Mouse (Mus musculus) limb, embryonic 11.5 days (tissue): ENCODE measurements around the gene 1700003E16Rik. TPM values are rescaled to one million over a fixed set of nuclear protein-coding genes. Genes with fewer than 3 reads are reported as not detected.

Experiments
- ATAC-seq: fragments of 200-750 bp; cut with Nextera tagmentation; 2 replicates; pipeline ENCODE4 v1.8.0; 2017; ENCODE audit warnings: low read depth; ENCODE audit not compliant: insufficient number of reproducible peaks, low FRiP score, low TSS enrichment
- DNase-seq: peaks from one replicate; pipeline ENCODE4 v3.0.0-alpha.2; 2015; ENCODE audit warnings: low spot score
- H3K27ac ChIP-seq: fragments of 300-500 bp; sonication (generic); replicated peaks from 2 replicates; pipeline ENCODE4 v1.5.1; 2014; ENCODE audit warnings: low read depth, mild to moderate bottlenecking, low read length
- H3K27me3 ChIP-seq: fragments of 300-500 bp; sonication (generic); 2 replicates; pipeline ENCODE4 v1.6.1; 2014; ENCODE audit warnings: mild to moderate bottlenecking, low read length, mixed read lengths; ENCODE audit not compliant: control insufficient read depth, insufficient read depth
- H3K36me3 ChIP-seq: fragments of 300-500 bp; sonication (generic); 2 replicates; pipeline ENCODE4 v1.6.1; 2014; ENCODE audit warnings: mild to moderate bottlenecking, low read length, moderate library complexity, mixed read lengths; ENCODE audit not compliant: control insufficient read depth, insufficient read depth
- H3K4me1 ChIP-seq: fragments of 300-500 bp; sonication (generic); 2 replicates; pipeline ENCODE4 v1.6.1; 2014; ENCODE audit warnings: low read length, mixed read lengths; ENCODE audit not compliant: control insufficient read depth, insufficient read depth
- H3K4me2 ChIP-seq: fragments of 300-500 bp; sonication (generic); 2 replicates; pipeline ENCODE4 v1.6.1; 2014; ENCODE audit warnings: low read depth, mild to moderate bottlenecking, moderate library complexity; ENCODE audit not compliant: severe bottlenecking
- H3K4me3 ChIP-seq: fragments of 300-500 bp; sonication (generic); 2 replicates; pipeline ENCODE4 v1.5.1; 2014; ENCODE audit warnings: low read depth, low read length
- H3K9ac ChIP-seq: fragments of 300-500 bp; sonication (generic); 2 replicates; pipeline ENCODE4 v1.6.1; 2014; ENCODE audit warnings: mild to moderate bottlenecking, low read length
- H3K9me3 ChIP-seq: fragments of 300-500 bp; sonication (generic); 2 replicates; pipeline ENCODE4 v1.6.1; 2016; ENCODE audit warnings: low read length; ENCODE audit not compliant: control insufficient read depth
- WGBS: fragments of 180-500 bp; shearing (Covaris S2); extraction: QIAGEN DNeasy Blood & Tissue Kit; methylation state at CpG from one replicate; pipeline ENCODE4 v1.1.7; 2014; 5-methylcytosine and 5-hydroxymethylcytosine counted together
- polyA plus RNA-seq: library from polyadenylated mRNA; unstranded; fragments of >200 nt; fragmentation: Nextera tagmentation; extraction: Ambion mirVana; gene quantifications from 2 replicates; pipeline ENCODE4 v1.2.1, GENCODE M21; 2014

1700003E16Rik gene
- polyA plus RNA-seq, 1 experiment from 2014 or later: 1.1 TPM

- peak overlapping the region; percentile 26 for H3K4me3 ChIP-seq
- H3K36me3 ChIP-seq: peaks cover 4% of the 10 kb centered on the region; the same call in 1 of the 2 replicates
- H3K9ac ChIP-seq: peak overlapping the region; percentile 70
- peaks cover 34% of the 10 kb centered on the region for H3K4me1 ChIP-seq
- WGBS: 2% methylated on average over 41 of the region's 41 CpGs
- DNase-seq: peak; percentile 49
- no peak overlapping the region; the same call in 1 of the 2 replicates for H3K27ac ChIP-seq
- H3K9me3 ChIP-seq: no peaks in the 10 kb centered on the region
- no peaks in the 10 kb centered on the region for H3K27me3 ChIP-seq
- H3K4me2 ChIP-seq: peak overlapping the region; percentile 72
- no peak for ATAC-seq
Observed at GRCm38 (mm10) chr6:83142211-83142731, 13.9 kb upstream of the 1700003E16Rik start.

- Histone ChIP-seq H3K9ac (no peak overlapping the region), H3K9me3 (no peaks in the 10 kb centered on the region), H3K4me1 (peaks cover 34% of the 10 kb centered on the region), H3K27me3 (no peaks in the 10 kb centered on the region), H3K27ac (no peak overlapping the region), H3K36me3 (peaks cover 11% of the 10 kb centered on the region; the same call in 1 of the 2 replicates), H3K4me2 (peak overlapping the region; percentile 15; the same call in 1 of the 2 replicates), H3K4me3 (no peak overlapping the region)
- DNase-seq (no peak), ATAC-seq (no peak)
- 41% methylated on average over 11 of the region's 11 CpGs for WGBS
Observed at GRCm38 (mm10) chr6:83142886-83143285, 13.3 kb upstream of the 1700003E16Rik start.

GRCm38 (mm10) chr6:83145209-83145608, 11.0 kb upstream of the 1700003E16Rik start:
- H3K4me2 ChIP-seq: no peak overlapping the region
- no peak overlapping the region for H3K4me3 ChIP-seq
- no peak for DNase-seq
- H3K9ac ChIP-seq: no peak overlapping the region
- H3K27ac ChIP-seq: no peak overlapping the region
- no peaks in the 10 kb centered on the region for H3K27me3 ChIP-seq
- H3K36me3 ChIP-seq: peaks cover 12% of the 10 kb centered on the region; the same call in 1 of the 2 replicates
- 82% methylated on average over 2 of the region's 2 CpGs for WGBS
- no peak for ATAC-seq
- H3K4me1 ChIP-seq: peaks cover 19% of the 10 kb centered on the region
- H3K9me3 ChIP-seq: no peaks in the 10 kb centered on the region

GRCm38 (mm10) chr6:83145805-83146204, 10.4 kb upstream of the 1700003E16Rik start:
- no peak for ATAC-seq
- no peak overlapping the region; the same call in 1 of the 2 replicates for H3K27ac ChIP-seq
- no peak overlapping the region for H3K9ac ChIP-seq
- H3K27me3 ChIP-seq: no peaks in the 10 kb centered on the region
- H3K4me1 ChIP-seq: peaks cover 19% of the 10 kb centered on the region
- no peaks in the 10 kb centered on the region for H3K9me3 ChIP-seq
- H3K4me3 ChIP-seq: no peak overlapping the region
- no peak for DNase-seq
- 52% methylated on average over 9 of the region's 9 CpGs for WGBS
- no peak overlapping the region for H3K4me2 ChIP-seq
- peaks cover 12% of the 10 kb centered on the region; the same call in 1 of the 2 replicates for H3K36me3 ChIP-seq

- Histone ChIP-seq H3K27me3 (no peaks in the 10 kb centered on the region), H3K27ac (no peak overlapping the region), H3K4me2 (no peak overlapping the region), H3K4me3 (no peak overlapping the region), H3K9ac (no peak overlapping the region), H3K4me1 (peaks cover 8% of the 10 kb centered on the region), H3K36me3 (peaks cover 14% of the 10 kb centered on the region; the same call in 1 of the 2 replicates), H3K9me3 (no peaks in the 10 kb centered on the region)
- 67% methylated on average over 7 of the region's 7 CpGs for WGBS
- no peak for ATAC-seq
- DNase-seq: peak; percentile 20
Observed at GRCm38 (mm10) chr6:83147280-83147679, 8.9 kb upstream of the 1700003E16Rik start.

GRCm38 (mm10) chr6:83151721-83152120, 4.5 kb upstream of the 1700003E16Rik start:
- Histone ChIP-seq H3K4me3 (no peak overlapping the region), H3K27ac (no peak overlapping the region), H3K4me2 (no peak overlapping the region), H3K9me3 (no peaks in the 10 kb centered on the region), H3K9ac (no peak overlapping the region), H3K4me1 (peaks cover 7% of the 10 kb centered on the region; the same call in 1 of the 2 replicates), H3K36me3 (peaks cover 13% of the 10 kb centered on the region; the same call in 1 of the 2 replicates), H3K27me3 (no peaks in the 10 kb centered on the region)
- DNase-seq (no peak), ATAC-seq (no peak)
- WGBS: 32% methylated on average over 8 of the region's 8 CpGs

- ATAC-seq: no peak
- Histone ChIP-seq H3K27ac (no peak overlapping the region), H3K4me1 (peaks cover 7% of the 10 kb centered on the region; the same call in 1 of the 2 replicates), H3K9ac (no peak overlapping the region), H3K27me3 (no peaks in the 10 kb centered on the region), H3K9me3 (no peaks in the 10 kb centered on the region), H3K4me3 (no peak overlapping the region), H3K36me3 (peaks cover 2% of the 10 kb centered on the region; the same call in 1 of the 2 replicates), H3K4me2 (no peak overlapping the region)
- DNase-seq: peak; percentile 25
- WGBS: 85% methylated on average over 12 of the region's 12 CpGs
Observed at GRCm38 (mm10) chr6:83153038-83153437, 3.2 kb upstream of the 1700003E16Rik start.

- H3K4me2 ChIP-seq: no peak overlapping the region
- H3K9ac ChIP-seq: no peak overlapping the region
- no peak overlapping the region for H3K27ac ChIP-seq
- no peaks in the 10 kb centered on the region for H3K9me3 ChIP-seq
- peaks cover 2% of the 10 kb centered on the region; the same call in 1 of the 2 replicates for H3K36me3 ChIP-seq
- H3K27me3 ChIP-seq: no peaks in the 10 kb centered on the region
- WGBS: 81% methylated on average over 5 of the region's 5 CpGs
- no peak overlapping the region for H3K4me3 ChIP-seq
- no peak for ATAC-seq
- H3K4me1 ChIP-seq: peaks cover 7% of the 10 kb centered on the region; the same call in 1 of the 2 replicates
- DNase-seq: no peak
Observed at GRCm38 (mm10) chr6:83153485-83153884, 2.7 kb upstream of the 1700003E16Rik start.
